Mouse (Mus musculus) liver, embryonic 14.5 days (tissue): ENCODE data around the gene Bri3bp. TPM values are rescaled to one million over a fixed set of nuclear protein-coding genes. Genes with fewer than 3 reads are reported as not detected.

ENCODE experiments used
- ATAC-seq: fragments of 200-750 bp; cut with Nextera tagmentation; 2 replicates; pipeline ENCODE4 v1.8.0; 2017; ENCODE audit warnings: moderate number of reproducible peaks, mild to moderate bottlenecking, moderate library complexity; ENCODE audit not compliant: insufficient read depth
- DNase-seq, 3 experiments: peaks; one replicate each; pipeline ENCODE4 v3.0.0-alpha.2; 2012 to 2013; ENCODE audit warnings: low read depth in 3 of 3, low spot score in 3 of 3
- H3K27ac ChIP-seq: fragments of 300-500 bp; sonication (generic); 2 replicates; pipeline ENCODE4 v1.5.1; 2014; ENCODE audit warnings: moderate library complexity, mild to moderate bottlenecking, control low read depth, inconsistent platforms
- H3K27me3 ChIP-seq: fragments of 300-500 bp; sonication (generic); 2 replicates; pipeline ENCODE4 v1.6.1; 2014; ENCODE audit warnings: mild to moderate bottlenecking, low read length, moderate library complexity; ENCODE audit not compliant: control insufficient read depth, insufficient read depth
- H3K36me3 ChIP-seq: fragments of 300-500 bp; sonication (generic); replicated peaks from 2 replicates; pipeline ENCODE4 v1.6.1; 2014; ENCODE audit warnings: low read depth; ENCODE audit not compliant: control insufficient read depth, insufficient read depth
- H3K4me1 ChIP-seq, 2 experiments: fragments of 200-500 bp in 1 of 2; fragments of 300-500 bp in 1 of 2; sonication (generic) in 1 of 2; replicated peaks; 2 replicates each; pipeline ENCODE4 v1.6.1; 2012 to 2014; ENCODE audit warnings: antibody characterized with exemption in 1 of 2, inconsistent platforms in 1 of 2, low read length in 1 of 2; ENCODE audit not compliant: control insufficient read depth in 2 of 2, insufficient read depth in 2 of 2
- H3K4me2 ChIP-seq: fragments of 300-500 bp; sonication (generic); 2 replicates; pipeline ENCODE4 v1.6.1; 2014; ENCODE audit warnings: low read depth, mild to moderate bottlenecking, control low read depth, moderate library complexity
- H3K4me3 ChIP-seq, 2 experiments: fragments of 200-500 bp in 1 of 2; fragments of 300-500 bp in 1 of 2; sonication (generic) in 1 of 2; 2 replicates each; pipeline ENCODE4 v1.5.1; 2012 to 2014; ENCODE audit warnings: low read depth in 2 of 2, low read length in 2 of 2, mild to moderate bottlenecking in 2 of 2, control low read depth in 1 of 2, inconsistent platforms in 1 of 2, moderate library complexity in 1 of 2; ENCODE audit not compliant: insufficient read depth in 1 of 2
- H3K9ac ChIP-seq: fragments of 300-500 bp; sonication (generic); replicated peaks from 2 replicates; pipeline ENCODE4 v1.6.1; 2014; ENCODE audit warnings: mild to moderate bottlenecking, control low read depth, moderate library complexity
- H3K9me3 ChIP-seq: fragments of 300-500 bp; sonication (generic); 2 replicates; pipeline ENCODE4 v1.6.1; 2016; ENCODE audit warnings: low read length, mixed read lengths; ENCODE audit not compliant: control insufficient read depth
- CTCF ChIP-seq: IDR thresholded peaks from 2 replicates; pipeline ENCODE4 v1.5.1; 2016; ENCODE audit warnings: antibody characterized with exemption, low read depth, control low read depth
- EP300 ChIP-seq: IDR thresholded peaks from 2 replicates; pipeline ENCODE4 v1.6.1; 2016; ENCODE audit warnings: antibody characterized with exemption, low read depth
- WGBS: fragments of 180-500 bp; shearing (Covaris S2); extraction: QIAGEN DNeasy Blood & Tissue Kit; methylation state at CpG from one replicate; pipeline ENCODE4 v1.1.7; 2014; ENCODE audit not compliant: insufficient replicate concordance; 5-methylcytosine and 5-hydroxymethylcytosine counted together
- polyA plus RNA-seq, 2 experiments: library from polyadenylated mRNA; depleted of rRNA in 1 of 2; stranded (reverse) in 1 of 2; unstranded in 1 of 2; fragments of >200 nt; fragmentation: Nextera tagmentation in 1 of 2; extraction: Ambion mirVana in 1 of 2; gene quantifications; 2 replicates each; pipeline versions ENCODE4 v1.2.1 to v1.2.3; 2012 to 2014

Gene Bri3bp
- polyA plus RNA-seq, 2 experiments: 4.9 to 16.4 TPM

DNA sequence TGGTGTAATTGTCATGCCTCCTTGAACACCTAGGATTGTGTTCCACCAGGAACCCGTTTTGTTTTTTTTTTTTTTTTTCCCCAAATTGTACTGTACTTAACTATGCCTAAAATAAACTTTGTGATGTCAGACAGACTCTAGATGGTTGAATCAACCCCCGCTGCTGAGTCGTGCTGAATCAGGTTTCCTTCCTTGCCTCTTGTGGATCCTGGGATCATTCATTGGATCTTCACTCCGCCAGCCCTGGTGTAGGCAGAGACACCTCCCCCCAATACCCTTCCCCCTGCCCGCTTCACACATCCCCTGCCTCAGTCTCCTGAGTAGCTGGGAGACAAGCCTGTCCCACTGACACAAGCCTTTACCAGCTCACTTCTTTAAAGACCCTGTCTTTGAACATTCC, 7.9 kb downstream of the Bri3bp start:
- H3K4me1 ChIP-seq: peaks cover 0 to 9% of the 10 kb centered on the region in 2 experiments; a peak in 2 of 4 replicates
- H3K4me3 ChIP-seq: no peak overlapping the region
- H3K9ac ChIP-seq: no peak overlapping the region
- no peak overlapping the region for H3K4me2 ChIP-seq
- H3K27me3 ChIP-seq: no peaks in the 10 kb centered on the region
- no peaks in the 10 kb centered on the region for H3K9me3 ChIP-seq
- no peak for TF ChIP-seq CTCF
- TF ChIP-seq EP300: no peak
- ATAC-seq (no peak), DNase-seq (no peak)
- WGBS: 63% methylated on average over 5 of the region's 5 CpGs
- no peak overlapping the region for H3K27ac ChIP-seq
- no peaks in the 10 kb centered on the region; the same call in 1 of the 2 replicates for H3K36me3 ChIP-seq

DNA sequence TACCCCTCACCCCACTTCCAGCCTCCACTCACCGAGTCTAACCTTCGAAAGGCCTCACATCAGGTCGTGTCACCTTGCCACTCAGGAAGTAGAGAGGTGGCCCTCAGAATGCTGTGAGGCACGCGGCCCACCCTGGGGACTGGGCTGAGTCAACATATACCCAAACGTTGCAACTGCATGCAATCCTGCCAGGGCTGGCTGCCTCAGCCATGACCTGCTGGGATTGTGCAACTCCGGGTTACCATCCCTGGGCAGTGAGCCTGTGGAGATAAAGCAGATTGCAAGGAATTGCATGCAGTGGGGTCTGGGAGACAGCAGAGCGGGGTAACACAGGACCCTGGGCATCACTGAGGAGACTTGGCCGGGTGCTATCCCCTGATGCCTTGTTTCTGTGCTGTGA, 11.2 kb downstream of the Bri3bp start:
- TF ChIP-seq EP300 (no peak), CTCF (no peak)
- Histone ChIP-seq H3K4me1 (peaks cover 15 to 25% of the 10 kb centered on the region in 2 experiments), H3K27me3 (no peaks in the 10 kb centered on the region), H3K9me3 (no peaks in the 10 kb centered on the region), H3K27ac (no peak overlapping the region), H3K9ac (no peak overlapping the region), H3K4me2 (no peak overlapping the region), H3K36me3 (peaks cover 3% of the 10 kb centered on the region; the same call in 1 of the 2 replicates), H3K4me3 (no peak overlapping the region)
- 0 out of 2 replicates have a peak, but pooled peaks have one; percentile 25 for ATAC-seq
- 71% methylated on average over 9 of the region's 9 CpGs for WGBS
- no peak for DNase-seq

DNA sequence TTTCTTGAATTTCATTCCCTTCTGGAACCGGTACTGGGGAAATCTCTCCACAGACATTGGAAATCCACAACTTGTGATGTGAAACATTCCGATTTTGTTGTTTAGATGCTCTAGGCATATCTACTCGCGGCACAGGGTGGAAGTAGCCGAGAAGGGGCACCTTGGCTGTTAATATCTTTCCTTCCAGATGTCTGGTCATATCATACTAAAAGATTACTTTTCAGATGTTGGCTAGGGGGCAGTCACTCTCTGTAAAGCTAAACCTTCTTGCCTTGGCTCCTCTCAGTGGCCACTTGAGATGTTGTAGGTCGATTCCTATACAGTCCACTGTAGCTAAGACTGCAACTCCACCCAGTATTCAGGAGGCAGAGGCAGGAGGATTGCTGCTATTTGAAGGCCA, 14.7 kb downstream of the Bri3bp start:
- Histone ChIP-seq H3K4me1 (peaks cover 21 to 24% of the 10 kb centered on the region in 2 experiments), H3K27me3 (no peaks in the 10 kb centered on the region), H3K27ac (no peak overlapping the region), H3K9ac (no peak overlapping the region), H3K9me3 (no peaks in the 10 kb centered on the region), H3K4me2 (no peak overlapping the region), H3K4me3 (no peak overlapping the region), H3K36me3 (peaks cover 3% of the 10 kb centered on the region; the same call in 1 of the 2 replicates)
- TF ChIP-seq EP300: peak; percentile 76
- peak; percentile 13; the same call in 1 of the 2 replicates for TF ChIP-seq CTCF
- ATAC-seq: peak; percentile 55
- peak; percentile 28 to 45 (median 33) for DNase-seq
- 29% methylated on average over 6 of the region's 6 CpGs for WGBS

DNA sequence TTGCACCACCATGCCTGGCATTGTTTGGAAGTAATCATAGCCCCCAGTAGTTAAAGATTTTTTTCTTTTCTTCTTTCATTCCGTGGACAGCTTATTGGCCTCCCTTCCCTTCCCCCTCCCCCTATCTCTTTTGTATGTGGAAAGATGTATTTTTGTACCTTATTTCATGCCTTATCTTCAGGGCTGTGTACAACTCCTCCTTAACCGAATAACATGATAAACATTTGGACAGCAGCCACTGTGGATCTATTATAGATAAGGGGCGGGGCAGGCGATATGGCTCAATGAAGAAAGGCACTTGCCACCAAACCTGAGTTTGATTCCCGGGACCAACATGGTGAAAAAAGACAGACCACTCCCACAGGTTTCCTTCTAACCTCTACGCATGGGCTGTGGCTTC, 16.2 kb downstream of the Bri3bp start:
- Histone ChIP-seq H3K4me2 (peak overlapping the region; percentile 32), H3K4me3 (no peak overlapping the region), H3K27ac (no peak overlapping the region; the same call in 1 of the 2 replicates), H3K4me1 (peaks cover 21 to 24% of the 10 kb centered on the region in 2 experiments), H3K9me3 (no peaks in the 10 kb centered on the region), H3K36me3 (peaks cover 3% of the 10 kb centered on the region; the same call in 1 of the 2 replicates), H3K9ac (no peak overlapping the region), H3K27me3 (no peaks in the 10 kb centered on the region)
- ATAC-seq: peak; percentile 64
- peak in 1 of 3 experiments; percentile 37 for DNase-seq
- no peak for TF ChIP-seq CTCF
- TF ChIP-seq EP300: peak; percentile 61
- 14% methylated on average over 6 of the region's 6 CpGs for WGBS

DNA sequence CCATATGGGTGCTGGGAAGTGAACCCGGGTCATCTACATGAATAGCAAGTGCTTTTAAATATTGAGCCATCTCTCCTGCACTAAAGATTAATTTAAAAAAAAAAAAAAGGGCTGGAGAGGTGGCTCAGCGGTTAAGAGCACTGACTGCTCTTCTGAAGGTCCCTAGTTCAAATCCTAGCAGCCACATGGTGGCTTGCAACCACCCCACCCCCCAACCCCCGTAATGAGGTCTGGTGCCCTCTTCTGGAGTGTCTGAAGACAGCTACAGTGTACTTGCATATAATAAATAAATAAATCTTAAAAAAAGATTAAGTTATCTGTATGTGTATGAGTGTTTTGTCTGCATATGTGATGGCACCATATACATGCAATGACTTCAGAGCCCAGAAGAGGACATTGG, 19.2 kb downstream of the Bri3bp start:
- no peak overlapping the region for H3K27ac ChIP-seq
- no peak overlapping the region for H3K9ac ChIP-seq
- H3K4me1 ChIP-seq: peaks cover 25 to 30% of the 10 kb centered on the region in 2 experiments
- WGBS: 67% methylated on average over 3 of the region's 3 CpGs
- ATAC-seq (no peak), DNase-seq (no peak)
- no peak overlapping the region for H3K4me3 ChIP-seq
- H3K36me3 ChIP-seq: no peaks in the 10 kb centered on the region
- no peaks in the 10 kb centered on the region for H3K27me3 ChIP-seq
- H3K9me3 ChIP-seq: no peaks in the 10 kb centered on the region
- no peak for TF ChIP-seq EP300
- TF ChIP-seq CTCF: peak; percentile 32
- no peak overlapping the region for H3K4me2 ChIP-seq
